Mouse (Mus musculus) forebrain, embryonic 12.5 days (tissue): ENCODE results near the gene Arid1b. TPM values are rescaled to one million over a fixed set of nuclear protein-coding genes. Genes with fewer than 3 reads are reported as not detected.
A peak's percentile ranks its signal among the peaks of the same experiment; 100 is the strongest.

ENCODE experiments used
- ATAC-seq: fragments of 200-750 bp; cut with Nextera tagmentation; 2 replicates; pipeline ENCODE4 v1.8.0; 2017; ENCODE audit warnings: moderate TSS enrichment; ENCODE audit not compliant: low FRiP score
- H3K27ac ChIP-seq: fragments of 300-500 bp; sonication (generic); 2 replicates; pipeline ENCODE4 v1.5.1; 2016; ENCODE audit warnings: mild to moderate bottlenecking
- H3K27me3 ChIP-seq: fragments of 300-500 bp; sonication (generic); 2 replicates; pipeline ENCODE4 v1.6.1; 2016; ENCODE audit warnings: mild to moderate bottlenecking
- H3K36me3 ChIP-seq: fragments of 300-500 bp; sonication (generic); replicated peaks from 2 replicates; pipeline ENCODE4 v1.6.1; 2016; ENCODE audit warnings: mild to moderate bottlenecking
- H3K4me1 ChIP-seq: fragments of 300-500 bp; sonication (generic); 2 replicates; pipeline ENCODE4 v1.6.1; 2016
- H3K4me2 ChIP-seq: fragments of 300-500 bp; sonication (generic); 2 replicates; pipeline ENCODE4 v1.6.1; 2016; ENCODE audit warnings: mild to moderate bottlenecking, moderate library complexity
- H3K4me3 ChIP-seq: fragments of 300-500 bp; sonication (generic); replicated peaks from 2 replicates; pipeline ENCODE4 v1.5.1; 2016; ENCODE audit warnings: mild to moderate bottlenecking
- H3K9ac ChIP-seq: fragments of 300-500 bp; sonication (generic); 2 replicates; pipeline ENCODE4 v1.6.1; 2016; ENCODE audit warnings: mild to moderate bottlenecking
- H3K9me3 ChIP-seq: fragments of 300-500 bp; sonication (generic); 2 replicates; pipeline ENCODE4 v1.6.1; 2016
- WGBS: fragments of 180-500 bp; shearing (Covaris S2); methylation state at CpG from one replicate; pipeline ENCODE4 v1.1.7; 2016; 5-methylcytosine and 5-hydroxymethylcytosine counted together
- polyA plus RNA-seq: library from polyadenylated mRNA; unstranded; fragments of >200 nt; fragmentation: Nextera tagmentation; extraction: Ambion mirVana; gene quantifications from 2 replicates; pipeline ENCODE4 v1.2.1, GENCODE M21; 2016

Arid1b gene
- polyA plus RNA-seq, 1 experiment from 2014 or later, result 17.4 TPM

GRCm38 (mm10) chr17:4996814-4997549 lies 2.9 kb downstream of the Arid1b start:
- under 1% methylated on average over 20 of the region's 20 CpGs for WGBS
- no peaks in the 10 kb centered on the region for H3K9me3 ChIP-seq
- H3K36me3 ChIP-seq, result no peaks in the 10 kb centered on the region
- H3K27me3 ChIP-seq, result no peaks in the 10 kb centered on the region
- H3K9ac ChIP-seq, result peak overlapping the region; percentile 99
- H3K4me2 ChIP-seq, result peak overlapping the region; percentile 75
- H3K4me3 ChIP-seq, result peak overlapping the region; percentile 98
- peak overlapping the region; percentile 100 for H3K27ac ChIP-seq
- no peak for ATAC-seq
- peaks cover 40% of the 10 kb centered on the region for H3K4me1 ChIP-seq

- Histone ChIP-seq H3K27ac (no peak overlapping the region), H3K4me3 (peak overlapping the region; percentile 15; the same call in 1 of the 2 replicates), H3K4me1 (peaks cover 46% of the 10 kb centered on the region), H3K36me3 (no peaks in the 10 kb centered on the region), H3K27me3 (0 out of 2 replicates have a peak, but pooled peaks cover 1% of the 10 kb centered on the region), H3K9me3 (no peaks in the 10 kb centered on the region), H3K9ac (no peak overlapping the region), H3K4me2 (peak overlapping the region; percentile 43)
- ATAC-seq, result no peak
- 33% methylated on average over 3 of the region's 3 CpGs for WGBS
Observed at GRCm38 (mm10) chr17:4997968-4998367, 3.8 kb downstream of the Arid1b start.

GRCm38 (mm10) chr17:4999256-4999655 lies 5.1 kb downstream of the Arid1b start:
- Histone ChIP-seq H3K27me3 (peaks cover 8% of the 10 kb centered on the region; the same call in 1 of the 2 replicates), H3K4me1 (peaks cover 49% of the 10 kb centered on the region), H3K9ac (no peak overlapping the region), H3K36me3 (no peaks in the 10 kb centered on the region), H3K27ac (no peak overlapping the region), H3K4me2 (no peak overlapping the region), H3K9me3 (no peaks in the 10 kb centered on the region), H3K4me3 (no peak overlapping the region)
- no peak for ATAC-seq
- WGBS, result 85% methylated on average over 1 of the region's 1 CpGs

- Histone ChIP-seq H3K9ac (no peak overlapping the region), H3K27me3 (peaks cover 16% of the 10 kb centered on the region), H3K4me2 (peak overlapping the region; percentile 27), H3K27ac (no peak overlapping the region), H3K36me3 (no peaks in the 10 kb centered on the region), H3K9me3 (no peaks in the 10 kb centered on the region), H3K4me3 (no peak overlapping the region), H3K4me1 (peaks cover 57% of the 10 kb centered on the region)
- 68% methylated on average over 10 of the region's 10 CpGs for WGBS
- no peak for ATAC-seq
Observed at GRCm38 (mm10) chr17:5000001-5000400, 5.9 kb downstream of the Arid1b start.

- Histone ChIP-seq H3K4me2 (peak overlapping the region; percentile 32), H3K27ac (no peak overlapping the region), H3K36me3 (no peaks in the 10 kb centered on the region), H3K27me3 (peaks cover 24% of the 10 kb centered on the region), H3K4me3 (no peak overlapping the region), H3K4me1 (peaks cover 64% of the 10 kb centered on the region), H3K9me3 (no peaks in the 10 kb centered on the region), H3K9ac (peak overlapping the region; percentile 29; the same call in 1 of the 2 replicates)
- 0 out of 2 replicates have a peak, but pooled peaks have one; percentile 18 for ATAC-seq
- WGBS, result 38% methylated on average over 7 of the region's 7 CpGs
Observed at GRCm38 (mm10) chr17:5000871-5001270, 6.7 kb downstream of the Arid1b start.

GRCm38 (mm10) chr17:5001531-5002131 lies 7.5 kb downstream of the Arid1b start:
- Histone ChIP-seq H3K9ac (no peak overlapping the region), H3K4me2 (no peak overlapping the region), H3K27ac (no peak overlapping the region), H3K27me3 (peaks cover 27% of the 10 kb centered on the region), H3K4me3 (no peak overlapping the region), H3K36me3 (no peaks in the 10 kb centered on the region), H3K4me1 (peaks cover 69% of the 10 kb centered on the region), H3K9me3 (no peaks in the 10 kb centered on the region)
- no peak for ATAC-seq
- 47% methylated on average over 9 of the region's 9 CpGs for WGBS

- no peaks in the 10 kb centered on the region for H3K36me3 ChIP-seq
- H3K4me2 ChIP-seq, result no peak overlapping the region
- H3K4me3 ChIP-seq, result no peak overlapping the region
- WGBS, result 79% methylated on average over 10 of the region's 10 CpGs
- H3K27me3 ChIP-seq, result peaks cover 28% of the 10 kb centered on the region
- H3K4me1 ChIP-seq, result peaks cover 83% of the 10 kb centered on the region
- no peak for ATAC-seq
- no peak overlapping the region for H3K9ac ChIP-seq
- H3K9me3 ChIP-seq, result no peaks in the 10 kb centered on the region
- H3K27ac ChIP-seq, result no peak overlapping the region
Observed at GRCm38 (mm10) chr17:5002937-5003508, 8.9 kb downstream of the Arid1b start.

- no peak for ATAC-seq
- peaks cover 89% of the 10 kb centered on the region for H3K4me1 ChIP-seq
- no peak overlapping the region for H3K4me3 ChIP-seq
- WGBS, result 55% methylated on average over 8 of the region's 8 CpGs
- no peak overlapping the region for H3K9ac ChIP-seq
- no peak overlapping the region for H3K27ac ChIP-seq
- no peaks in the 10 kb centered on the region for H3K9me3 ChIP-seq
- H3K36me3 ChIP-seq, result no peaks in the 10 kb centered on the region
- no peak overlapping the region for H3K4me2 ChIP-seq
- peaks cover 30% of the 10 kb centered on the region for H3K27me3 ChIP-seq
Observed at GRCm38 (mm10) chr17:5004266-5004665, 10.1 kb downstream of the Arid1b start.

GRCm38 (mm10) chr17:5004706-5005105 lies 10.6 kb downstream of the Arid1b start:
- Histone ChIP-seq H3K9ac (no peak overlapping the region), H3K9me3 (no peaks in the 10 kb centered on the region), H3K4me2 (no peak overlapping the region), H3K27ac (no peak overlapping the region), H3K4me3 (no peak overlapping the region), H3K27me3 (peaks cover 34% of the 10 kb centered on the region), H3K36me3 (no peaks in the 10 kb centered on the region), H3K4me1 (peaks cover 91% of the 10 kb centered on the region)
- 49% methylated on average over 5 of the region's 5 CpGs for WGBS
- ATAC-seq, result no peak

- Histone ChIP-seq H3K4me2 (no peak overlapping the region), H3K27ac (no peak overlapping the region), H3K36me3 (no peaks in the 10 kb centered on the region), H3K4me3 (no peak overlapping the region), H3K9me3 (no peaks in the 10 kb centered on the region), H3K9ac (no peak overlapping the region), H3K27me3 (peaks cover 39% of the 10 kb centered on the region), H3K4me1 (peaks cover 90% of the 10 kb centered on the region)
- ATAC-seq, result no peak
- WGBS, result 85% methylated on average over 3 of the region's 3 CpGs
Observed at GRCm38 (mm10) chr17:5005285-5005684, 11.2 kb downstream of the Arid1b start.

GRCm38 (mm10) chr17:5007156-5007658 lies 13.1 kb downstream of the Arid1b start:
- H3K4me2 ChIP-seq, result peak overlapping the region; percentile 41
- no peak overlapping the region for H3K4me3 ChIP-seq

GRCm38 (mm10) chr17:5008236-5008635 lies 14.1 kb downstream of the Arid1b start:
- Histone ChIP-seq H3K36me3 (no peaks in the 10 kb centered on the region), H3K4me3 (no peak overlapping the region), H3K9me3 (no peaks in the 10 kb centered on the region), H3K4me1 (peaks cover 75% of the 10 kb centered on the region), H3K27ac (no peak overlapping the region), H3K9ac (no peak overlapping the region), H3K4me2 (no peak overlapping the region), H3K27me3 (peaks cover 50% of the 10 kb centered on the region)
- 26% methylated on average over 10 of the region's 10 CpGs for WGBS
- peak; percentile 35; the same call in 1 of the 2 replicates for ATAC-seq

More at GRCm38 (mm10) chr17:5007156-5007658, 13.1 kb downstream of the Arid1b start:
- Histone ChIP-seq H3K9me3 (no peaks in the 10 kb centered on the region), H3K27ac (0 out of 2 replicates have a peak overlapping the region, but pooled peaks have one; percentile 25), H3K27me3 (peaks cover 44% of the 10 kb centered on the region), H3K4me1 (peaks cover 77% of the 10 kb centered on the region), H3K9ac (no peak overlapping the region), H3K36me3 (no peaks in the 10 kb centered on the region)
- ATAC-seq, result peak; percentile 78
- WGBS, result 5% methylated on average over 15 of the region's 15 CpGs
